Mouse (Mus musculus) T-cell, adult 2 months (primary cell): ENCODE results near the gene Ints2.
A peak's percentile ranks its signal among the peaks of the same experiment; 100 is the strongest.

Experiments
- DNase-seq: peaks from one replicate; pipeline ENCODE4 v3.0.0; 2022; ENCODE audit warnings: low spot score

Ints2 gene

GRCm38 (mm10) chr11:86174173-86174572 lies 83.2 kb downstream of the Ints2 start:
- peak; percentile 38 for DNase-seq

GRCm38 (mm10) chr11:86170743-86171142 lies 86.6 kb downstream of the Ints2 start:
- DNase-seq, result no peak
